Mouse (Mus musculus) ES-E14 (cell line): ENCODE results near the gene Tgoln1. TPM values are rescaled to one million over a fixed set of nuclear protein-coding genes. Genes with fewer than 3 reads are reported as not detected.

Source experiments
- DNase-seq: peaks from one replicate; pipeline ENCODE4 v3.0.0-alpha.2; 2013; ENCODE audit warnings: low read depth, low spot score
- H3K27ac ChIP-seq: 2 replicates; pipeline ENCODE4 v1.5.1; 2012; ENCODE audit warnings: low read depth, mild to moderate bottlenecking, low read length, moderate library complexity, mixed read lengths; ENCODE audit not compliant: poor library complexity, insufficient read depth, severe bottlenecking
- H3K36me3 ChIP-seq: 2 replicates; pipeline ENCODE4 v1.6.1; 2012; ENCODE audit warnings: mild to moderate bottlenecking, low read length, moderate library complexity, mixed read lengths; ENCODE audit not compliant: control insufficient read depth, poor library complexity, insufficient read depth, severe bottlenecking
- H3K4me1 ChIP-seq, 2 experiments: fragments of 150-350 bp in 1 of 2; sonication (generic) in 1 of 2; 2 replicates each; pipeline ENCODE4 v1.6.1; 2012; ENCODE audit warnings: low read length in 2 of 2, mild to moderate bottlenecking in 1 of 2, mixed read lengths in 1 of 2; ENCODE audit not compliant: control insufficient read depth in 2 of 2, insufficient read depth in 2 of 2, poor library complexity in 1 of 2
- H3K4me3 ChIP-seq, 2 experiments: fragments of 150-350 bp in 1 of 2; sonication (generic) in 1 of 2; 2 replicates each; pipeline ENCODE4 v1.5.1; 2012; ENCODE audit warnings: low read length in 2 of 2, low read depth in 1 of 2, mild to moderate bottlenecking in 1 of 2, mixed read lengths in 1 of 2; ENCODE audit not compliant: insufficient read depth in 1 of 2, poor library complexity in 1 of 2, severe bottlenecking in 1 of 2
- H3K9ac ChIP-seq: 2 replicates; pipeline ENCODE4 v1.6.1; 2012; ENCODE audit warnings: low read depth, mild to moderate bottlenecking, low read length, mixed read lengths; ENCODE audit not compliant: poor library complexity, insufficient read depth, severe bottlenecking
- H3K9me3 ChIP-seq: fragments of 150-350 bp; sonication (generic); 2 replicates; pipeline ENCODE4 v1.6.1; 2012; ENCODE audit warnings: low read depth, mild to moderate bottlenecking, low read length; ENCODE audit not compliant: control insufficient read depth, insufficient read depth
- CHD2 ChIP-seq: IDR thresholded peaks from 2 replicates; pipeline ENCODE4 v1.6.1; 2014; ENCODE audit warnings: mild to moderate bottlenecking, low read depth, low read length, inconsistent platforms
- HCFC1 ChIP-seq: IDR thresholded peaks from 2 replicates; pipeline ENCODE4 v1.6.1; 2012; ENCODE audit warnings: low read length, inconsistent platforms, borderline replicate concordance; ENCODE audit not compliant: insufficient read depth
- MAFK ChIP-seq: IDR thresholded peaks from 2 replicates; pipeline ENCODE4 v1.6.1; 2014; ENCODE audit warnings: mild to moderate bottlenecking, low read depth, low read length, inconsistent platforms; ENCODE audit not compliant: insufficient read depth
- ZC3H11A ChIP-seq: IDR thresholded peaks from 2 replicates; pipeline ENCODE4 v1.6.1; 2012; ENCODE audit warnings: low read depth, mild to moderate bottlenecking, inconsistent platforms, low read length, borderline replicate concordance
- ZNF384 ChIP-seq: IDR thresholded peaks from 2 replicates; pipeline ENCODE4 v1.6.1; 2012; ENCODE audit warnings: low read depth, low read length, inconsistent platforms
- in situ Hi-C, 2 experiments: fragments of 600-800 bp; cut with MboI; formaldehyde crosslinking; loops; one replicate each; pipeline ENCODE4 v1.15.1; 2025; ENCODE audit warnings: low sequenced_read_pairs in 2 of 2, inconsistent platforms in 1 of 2; ENCODE audit not compliant: unreplicated experiment in 2 of 2
- total RNA-seq: library from RNA; depleted of rRNA; stranded (reverse); fragments of 300-350 nt; gene quantifications from 2 replicates; pipeline ENCODE4 v1.2.3, GENCODE M21; 2012

The Tgoln1 gene
- total RNA-seq, 1 experiment = 57.7 TPM

DNA sequence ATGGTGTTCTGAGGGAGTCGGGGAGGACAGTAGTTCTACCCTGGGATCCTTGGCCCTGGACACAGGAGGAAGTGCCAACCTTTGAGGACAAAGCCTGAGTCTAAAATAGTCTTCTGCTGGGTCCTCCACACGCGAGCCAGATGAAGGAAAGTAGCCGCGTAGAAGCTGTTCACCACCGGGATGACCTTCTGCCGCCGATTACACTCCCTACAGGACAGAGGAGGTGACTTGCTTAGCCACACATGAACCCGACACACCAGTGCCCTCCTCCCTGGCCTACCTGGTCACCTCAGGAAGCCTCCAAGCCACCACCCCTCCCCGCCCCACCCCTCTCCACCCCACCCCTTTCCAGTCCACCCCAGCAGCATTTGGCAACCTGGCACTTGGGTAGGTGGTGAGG lies 48.1 kb downstream of the Tgoln1 start:
- DNase-seq = no peak
- Histone ChIP-seq H3K9ac (no peak overlapping the region), H3K4me1 (0 out of 4 replicates have a peak, but pooled peaks cover 0 to 2% of the 10 kb centered on the region in 2 experiments), H3K36me3 (no peaks in the 10 kb centered on the region), H3K4me3 (no peak overlapping the region), H3K9me3 (no peaks in the 10 kb centered on the region), H3K27ac (no peak overlapping the region)
- in situ Hi-C loops = no loop called here
- TF ChIP-seq ZNF384 = no peak
- TF ChIP-seq ZC3H11A = no peak
- no peak for TF ChIP-seq MAFK
- no peak for TF ChIP-seq CHD2
- no peak for TF ChIP-seq HCFC1

DNA sequence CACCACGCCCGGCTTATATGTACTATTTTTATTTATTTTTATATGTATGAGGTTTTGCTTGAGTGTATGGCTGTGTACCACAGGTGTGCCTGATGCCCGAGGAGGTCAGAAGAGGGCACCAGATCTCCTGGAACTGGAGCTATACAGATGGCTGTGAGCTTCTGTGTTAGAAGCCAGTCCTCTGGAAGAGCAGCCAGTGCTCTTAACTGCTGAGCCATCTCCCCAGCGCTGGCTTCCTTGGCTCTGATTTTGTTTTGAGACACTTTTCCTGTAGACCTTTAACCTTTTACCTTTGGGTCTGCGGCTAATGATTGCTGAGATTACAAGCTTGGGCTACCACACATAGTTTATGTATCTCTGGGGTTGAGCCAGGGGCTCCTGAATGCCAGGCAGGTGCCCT lies 49.3 kb downstream of the Tgoln1 start:
- Histone ChIP-seq H3K4me3 (no peak overlapping the region), H3K9me3 (no peaks in the 10 kb centered on the region), H3K9ac (no peak overlapping the region), H3K27ac (no peak overlapping the region), H3K36me3 (no peaks in the 10 kb centered on the region), H3K4me1 (peaks cover 0 to 6% of the 10 kb centered on the region in 2 experiments; a peak in 1 of 4 replicates)
- in situ Hi-C loops = no loop called here
- TF ChIP-seq ZC3H11A = no peak
- no peak for TF ChIP-seq CHD2
- TF ChIP-seq MAFK = no peak
- DNase-seq = no peak

DNA sequence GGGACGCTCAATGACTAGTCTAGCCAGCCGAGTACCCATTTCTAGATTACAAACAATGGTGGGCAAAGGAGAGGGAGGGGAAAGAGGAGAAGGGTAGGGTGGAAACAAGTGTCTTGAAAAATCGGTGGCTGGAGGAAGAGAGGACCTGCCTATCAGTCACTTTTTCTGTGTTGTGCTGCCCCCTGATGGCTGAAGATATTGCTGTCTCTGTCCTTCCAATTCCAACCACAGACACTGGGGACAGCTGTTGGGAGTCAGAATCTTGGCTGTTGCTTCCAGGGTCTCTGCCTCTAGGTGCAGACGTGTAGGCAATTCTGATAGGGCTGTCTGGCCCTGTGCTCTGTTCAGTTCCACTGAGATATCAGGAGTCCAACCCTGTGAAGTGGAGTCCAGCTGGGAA lies 50.8 kb downstream of the Tgoln1 start:
- H3K4me1 ChIP-seq = peaks cover 0 to 8% of the 10 kb centered on the region in 2 experiments; a peak in 1 of 4 replicates
- H3K9ac ChIP-seq = no peak overlapping the region
- H3K27ac ChIP-seq = no peak overlapping the region
- H3K4me3 ChIP-seq = no peak overlapping the region
- TF ChIP-seq HCFC1 (peak; percentile 39; the same call in 1 of the 2 replicates), ZNF384 (no peak), ZC3H11A (peak; percentile 90; the same call in 1 of the 2 replicates)
- in situ Hi-C loops = no loop called here
- H3K36me3 ChIP-seq = no peaks in the 10 kb centered on the region
- DNase-seq = peak; percentile 84
- H3K9me3 ChIP-seq = no peaks in the 10 kb centered on the region

DNA sequence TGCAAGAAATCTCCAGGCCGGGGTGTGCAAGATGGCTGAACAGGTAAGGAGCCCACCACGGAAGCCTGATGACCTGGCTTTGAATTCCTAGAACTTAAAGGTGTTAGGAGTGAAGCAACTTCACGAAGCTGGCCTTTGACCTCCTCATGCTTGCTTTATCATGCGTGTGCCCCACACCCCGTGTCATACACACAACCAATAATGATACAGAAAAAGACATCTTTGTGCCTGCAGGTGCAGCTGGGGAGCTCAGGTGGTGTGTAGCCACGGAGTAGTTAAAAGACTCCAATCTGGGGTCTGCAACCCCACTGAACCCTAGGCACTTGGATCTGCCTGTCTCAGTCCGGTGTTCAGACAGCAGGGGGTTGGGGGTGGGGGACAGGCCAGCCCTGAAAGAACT lies 51.3 kb downstream of the Tgoln1 start:
- DNase-seq = no peak
- H3K9ac ChIP-seq = no peak overlapping the region
- no peaks in the 10 kb centered on the region for H3K36me3 ChIP-seq
- H3K27ac ChIP-seq = no peak overlapping the region
- in situ Hi-C loops = no loop called here
- peaks cover 0 to 8% of the 10 kb centered on the region in 2 experiments; a peak in 1 of 4 replicates for H3K4me1 ChIP-seq
- H3K9me3 ChIP-seq = no peaks in the 10 kb centered on the region
- TF ChIP-seq HCFC1 = no peak
- no peak for TF ChIP-seq MAFK
- no peak for TF ChIP-seq ZC3H11A
- TF ChIP-seq ZNF384 = no peak
- no peak for TF ChIP-seq CHD2
- no peak overlapping the region for H3K4me3 ChIP-seq

DNA sequence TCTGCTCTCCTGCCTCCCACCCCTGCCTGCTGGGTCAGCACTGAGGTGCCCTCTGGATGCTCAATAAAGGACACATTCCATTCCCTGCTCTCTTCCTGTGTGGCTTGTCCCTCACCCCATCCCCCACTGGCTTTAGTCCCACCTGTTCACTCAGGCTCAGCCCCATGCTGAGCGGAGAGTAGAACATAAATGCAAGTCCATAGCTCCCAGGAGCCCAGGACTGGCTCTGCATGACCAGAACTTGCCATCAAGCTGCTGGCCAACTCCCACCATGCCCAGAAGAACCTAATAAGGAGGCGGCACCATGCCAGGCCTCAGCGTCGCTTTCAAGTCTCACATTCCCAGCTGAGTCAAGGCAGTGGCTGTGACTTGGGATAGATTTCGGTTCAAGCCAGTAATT lies 53.9 kb downstream of the Tgoln1 start:
- Histone ChIP-seq H3K4me1 (peaks cover 0 to 8% of the 10 kb centered on the region in 2 experiments; a peak in 1 of 4 replicates), H3K27ac (no peak overlapping the region), H3K9ac (no peak overlapping the region), H3K4me3 (no peak overlapping the region), H3K36me3 (no peaks in the 10 kb centered on the region), H3K9me3 (no peaks in the 10 kb centered on the region)
- TF ChIP-seq HCFC1 (no peak), MAFK (no peak)
- no peak for DNase-seq
- in situ Hi-C loops = no loop called here
